Mouse (Mus musculus): ENCODE measurements around the gene Hlcs.

- TF ChIP-seq CTCF (conservative IDR thresholded peaks at IDR 0.05; ENCODE audit: low read length) (no peak), NANOG (IDR thresholded peaks at IDR 0.05; ENCODE audit: borderline replicate concordance, low read length) (no peak), POU5F1 (IDR thresholded peaks at IDR 0.05; ENCODE audit: borderline replicate concordance, low read length) (no peak)
These were observed 22.3 kb upstream of the Hlcs start for GRCm38 (mm10) chr16:94335656-94336055.
